Mouse (Mus musculus) cortical plate, adult 2 months (tissue): Measurements from ENCODE around the gene Slc22a12.

ENCODE experiments used
- CTCF ChIP-seq: fragments of 200-500 bp; IDR thresholded peaks from 2 replicates; pipeline ENCODE4 v1.5.1; 2011; ENCODE audit warnings: mild to moderate bottlenecking, control low read depth, low read length; ENCODE audit not compliant: insufficient read depth; ENCODE audit errors: extremely low read depth
- POLR2A ChIP-seq: fragments of 200-500 bp; IDR thresholded peaks from 2 replicates; pipeline ENCODE4 v1.6.1; 2011; ENCODE audit warnings: mild to moderate bottlenecking, low read length, control low read depth; ENCODE audit not compliant: insufficient read depth; ENCODE audit errors: extremely low read depth

GRCm38 (mm10) chr19:6503926-6504655 lies 38.7 kb downstream of the Slc22a12 start:
- TF ChIP-seq POLR2A = no peak
- TF ChIP-seq CTCF = no peak
